Mouse (Mus musculus) cerebellum, adult 2 months (tissue): ENCODE data around the gene D17H6S53E.

Source experiments
- CTCF ChIP-seq: fragments of 200-500 bp; IDR thresholded peaks from 2 replicates; pipeline ENCODE4 v1.5.1; 2011; ENCODE audit warnings: low read depth, mild to moderate bottlenecking, control low read depth, low read length, moderate library complexity, borderline replicate concordance; ENCODE audit not compliant: insufficient read depth
- POLR2A ChIP-seq: fragments of 200-500 bp; IDR thresholded peaks from 2 replicates; pipeline ENCODE4 v1.6.1; 2011; ENCODE audit warnings: low read length, control low read depth, borderline replicate concordance; ENCODE audit not compliant: insufficient read depth

GRCm38 (mm10) chr17:35140490-35140996, 14.4 kb downstream of the D17H6S53E start:
- no peak for TF ChIP-seq POLR2A
- no peak for TF ChIP-seq CTCF
